Mouse (Mus musculus): Measurements from ENCODE around the gene Ryr2.

DNA sequence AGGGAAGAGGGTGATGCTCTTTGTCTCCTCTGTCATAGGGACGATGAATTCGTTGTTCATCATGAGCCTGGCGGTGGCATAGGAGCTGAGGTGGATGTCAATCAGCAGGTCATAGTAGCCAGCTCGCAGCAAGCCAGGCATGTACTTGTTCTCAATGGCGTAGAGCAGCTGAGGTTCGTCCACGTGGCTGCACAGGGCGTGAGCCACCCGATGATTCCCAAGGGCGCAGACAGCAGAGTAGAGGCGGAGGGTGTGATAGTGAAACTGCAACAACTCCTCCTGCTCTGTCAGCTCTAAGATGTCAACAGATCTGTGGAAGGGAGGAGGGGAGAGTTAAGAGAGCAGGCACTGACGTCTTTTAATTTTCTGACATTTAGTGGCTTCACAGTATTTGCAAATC lies 368.5 kb downstream of the Ryr2 start:
- TF ChIP-seq CTCF (IDR thresholded peaks at IDR 0.05; ENCODE audit: low read depth, low read length), result no peak
- TF ChIP-seq POLR2A (IDR thresholded peaks at IDR 0.05; ENCODE audit: borderline replicate concordance, low read depth, low read length), result no peak

Measured in bone marrow macrophage, adult 2 months (primary cell).